Mouse (Mus musculus) left cerebral cortex, postnatal 4 days (tissue): ENCODE measurements at regions not wholly inside any gene's neighbourhood (a gene's known extent, or its start where the extent isn't known, plus 50 kb on each side); places are given as distances from the start of the nearest gene placed in this dataset.

ENCODE experiments used
- DNase-seq: peaks from one replicate; pipeline ENCODE4 v3.0.0-alpha.2; 2022
- intact Hi-C: fragments of 180-260 bp; cut with DNase I; formaldehyde crosslinking; loops from one replicate; pipeline ENCODE4 v1.15.1; 2025

- intact Hi-C loops = no loop called here
- peak; percentile 13 for DNase-seq
These were observed 979.5 kb upstream of the Car8 start for GRCm38 (mm10) chr4:9218380-9218779.

GRCm38 (mm10) chr4:9208606-9209005 lies 969.8 kb upstream of the Car8 start:
- DNase-seq = no peak
- intact Hi-C loops = no loop called here

GRCm38 (mm10) chr4:9200012-9200411 lies 961.2 kb upstream of the Car8 start:
- intact Hi-C loops = no loop called here
- DNase-seq = no peak

GRCm38 (mm10) chr4:9196435-9196834 lies 957.6 kb upstream of the Car8 start:
- intact Hi-C loops = no loop called here
- DNase-seq = no peak

- intact Hi-C loops = no loop called here
- DNase-seq = no peak
These were observed 954.3 kb upstream of the Car8 start for GRCm38 (mm10) chr4:9193121-9193520.

- intact Hi-C loops = no loop called here
- no peak for DNase-seq
These were observed 946.5 kb upstream of the Car8 start for GRCm38 (mm10) chr4:9185156-9185875.

GRCm38 (mm10) chr4:9184451-9185121 lies 945.7 kb upstream of the Car8 start:
- intact Hi-C loops = no loop called here
- DNase-seq = peak; percentile 11

GRCm38 (mm10) chr4:9174365-9174764 lies 935.5 kb upstream of the Car8 start:
- no peak for DNase-seq
- intact Hi-C loops = no loop called here

GRCm38 (mm10) chr4:9162374-9162773 lies 923.5 kb upstream of the Car8 start:
- intact Hi-C loops = no loop called here
- DNase-seq = no peak

GRCm38 (mm10) chr4:9161814-9162133 lies 922.9 kb upstream of the Car8 start:
- intact Hi-C loops = no loop called here
- DNase-seq = no peak

- intact Hi-C loops = no loop called here
- DNase-seq = no peak
These were observed 922.4 kb upstream of the Car8 start for GRCm38 (mm10) chr4:9161068-9161813.

- intact Hi-C loops = no loop called here
- DNase-seq = peak; percentile 35
These were observed 908.9 kb upstream of the Car8 start for GRCm38 (mm10) chr4:9147732-9148131.

GRCm38 (mm10) chr4:9144226-9145215 lies 905.7 kb upstream of the Car8 start:
- intact Hi-C loops = no loop called here
- DNase-seq = no peak

- no peak for DNase-seq
- intact Hi-C loops = no loop called here
These were observed 904.2 kb upstream of the Car8 start for GRCm38 (mm10) chr4:9143087-9143486.

GRCm38 (mm10) chr4:9141946-9142683 lies 903.3 kb upstream of the Car8 start:
- DNase-seq = no peak
- intact Hi-C loops = no loop called here

GRCm38 (mm10) chr4:9140691-9141090 lies 901.9 kb upstream of the Car8 start:
- intact Hi-C loops = no loop called here
- no peak for DNase-seq

- DNase-seq = no peak
These were observed 897.8 kb upstream of the Car8 start for GRCm38 (mm10) chr4:9136657-9137056.

GRCm38 (mm10) chr4:9136188-9136569 lies 897.3 kb upstream of the Car8 start:
- intact Hi-C loops = loop anchor here (5.0 to 10.0 kb wide), 3 partner anchors 136 to 751 kb away; no protein-coding TSS in a partner anchor
- DNase-seq = peak; percentile 88

More at GRCm38 (mm10) chr4:9136657-9137056, 897.8 kb upstream of the Car8 start:
- intact Hi-C loops = loop anchor here (5.0 to 10.0 kb wide), 3 partner anchors 136 to 752 kb away; no protein-coding TSS in a partner anchor

GRCm38 (mm10) chr4:9135481-9136187 lies 896.8 kb upstream of the Car8 start:
- intact Hi-C loops = loop anchor here (5.0 to 10.0 kb wide), 3 partner anchors 137 to 751 kb away; no protein-coding TSS in a partner anchor
- peak; percentile 98 for DNase-seq
